Mouse (Mus musculus) cerebellum, postnatal 36 days (tissue): Measurements from ENCODE around the gene Pkmyt1.

ENCODE experiments used
- DNase-seq, 2 experiments: peaks; one replicate each; pipeline ENCODE4 v3.0.0; 2021 to 2022; ENCODE audit warnings: mixed read lengths in 2 of 2

The Pkmyt1 gene

DNA sequence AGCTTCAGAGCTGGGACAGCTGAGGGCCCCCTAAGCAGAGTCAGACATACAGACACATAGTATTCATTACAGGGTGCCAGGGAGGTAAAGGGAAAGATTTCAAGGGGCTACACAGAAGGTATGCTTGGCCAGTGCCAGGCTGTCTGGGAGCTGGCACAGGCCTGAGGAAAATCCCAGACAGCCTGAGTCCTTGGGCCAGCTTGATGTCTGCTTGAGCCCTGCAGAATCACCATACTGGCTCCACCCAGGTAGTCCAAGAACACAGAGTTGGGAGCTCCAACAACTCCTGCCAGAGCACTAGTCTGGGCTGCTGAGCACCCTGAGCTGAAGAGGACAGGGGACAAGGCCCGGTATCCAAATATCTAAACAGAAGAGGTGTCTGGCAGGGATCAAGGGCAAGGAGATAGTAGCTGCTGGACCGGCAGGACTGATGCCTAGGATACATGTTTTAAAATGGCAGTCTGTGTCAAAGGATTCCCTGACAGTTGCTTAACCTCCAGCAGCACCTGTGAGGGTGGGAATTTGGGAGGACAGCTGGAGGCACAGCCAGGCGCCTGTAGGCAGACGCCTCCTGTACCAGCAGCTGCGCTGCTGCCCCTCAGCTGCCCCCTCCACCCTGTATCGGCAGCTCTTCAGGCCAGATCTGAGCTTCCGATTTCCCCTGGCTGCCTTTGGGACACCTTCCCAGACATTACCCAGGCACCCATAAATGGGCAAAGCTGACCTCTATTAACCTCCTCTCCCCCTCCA is 3.6 kb upstream of the Pkmyt1 start, which contains the start of gene 1520401A03Rik:
TSS of gene 1520401A03Rik (minus strand) at position 408 of the 750 bp plus-strand sequence.
- no peak for DNase-seq

DNA sequence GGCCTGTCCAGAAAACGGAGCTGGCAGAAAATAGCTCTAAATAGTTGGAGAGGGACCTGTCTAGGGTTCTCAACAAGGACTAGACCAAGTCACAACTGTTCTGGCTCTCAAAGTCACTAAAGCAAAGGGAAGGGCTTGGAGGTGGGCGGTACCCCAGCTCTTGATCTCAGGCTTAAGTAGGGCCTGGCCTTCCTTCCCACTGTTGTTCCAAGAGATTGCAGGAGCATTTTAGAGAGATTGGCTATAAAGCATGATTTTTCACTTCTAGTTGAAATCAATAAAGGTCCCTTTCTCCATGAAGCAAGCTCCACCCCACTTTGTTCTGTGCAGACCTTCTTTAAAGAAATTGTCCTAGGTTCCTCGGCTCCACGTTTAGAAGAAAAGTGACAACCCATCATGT is 659 bp upstream of the Pkmyt1 start:
- DNase-seq: no peak

DNA sequence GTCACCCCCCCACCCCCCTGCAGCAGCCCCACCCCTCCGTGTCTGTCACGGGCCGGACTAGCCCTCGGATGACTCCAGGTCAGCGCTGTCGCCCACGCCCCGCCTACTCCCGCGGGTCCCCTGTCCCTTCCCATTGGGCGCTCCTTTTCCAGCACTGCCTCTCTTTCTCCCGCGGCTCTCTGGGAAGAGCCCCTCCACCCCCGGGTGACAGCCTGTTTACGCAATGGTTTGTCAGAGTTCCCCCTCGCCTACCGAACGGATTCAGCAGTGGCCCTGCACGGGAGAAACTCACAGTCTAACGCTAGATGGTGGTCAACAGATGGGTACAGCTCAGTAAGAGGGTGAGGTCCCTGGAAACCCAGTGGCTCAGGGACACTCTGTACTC is 614 bp downstream of the Pkmyt1 start:
- DNase-seq: peak; percentile 47 to 66

DNA sequence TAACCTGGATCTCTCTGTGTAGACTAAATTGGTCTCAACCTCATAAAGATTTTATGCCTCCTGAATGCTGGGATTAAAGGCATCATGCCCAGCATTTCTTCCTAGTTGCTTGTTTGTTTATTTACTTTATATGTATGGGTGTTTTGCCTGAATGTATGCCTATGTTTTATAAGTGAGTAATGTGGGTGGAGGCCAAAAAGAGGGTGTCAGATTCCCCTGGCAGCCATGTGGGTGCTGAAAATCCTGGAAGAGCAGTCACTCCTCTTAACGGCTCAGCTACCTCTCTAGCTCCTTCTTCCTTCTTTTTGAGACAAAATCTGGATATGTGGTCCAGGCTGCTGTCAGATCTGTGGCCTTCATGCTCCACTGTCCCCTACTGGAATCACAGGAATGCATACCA is 4.3 kb downstream of the Pkmyt1 start:
- no peak for DNase-seq

DNA sequence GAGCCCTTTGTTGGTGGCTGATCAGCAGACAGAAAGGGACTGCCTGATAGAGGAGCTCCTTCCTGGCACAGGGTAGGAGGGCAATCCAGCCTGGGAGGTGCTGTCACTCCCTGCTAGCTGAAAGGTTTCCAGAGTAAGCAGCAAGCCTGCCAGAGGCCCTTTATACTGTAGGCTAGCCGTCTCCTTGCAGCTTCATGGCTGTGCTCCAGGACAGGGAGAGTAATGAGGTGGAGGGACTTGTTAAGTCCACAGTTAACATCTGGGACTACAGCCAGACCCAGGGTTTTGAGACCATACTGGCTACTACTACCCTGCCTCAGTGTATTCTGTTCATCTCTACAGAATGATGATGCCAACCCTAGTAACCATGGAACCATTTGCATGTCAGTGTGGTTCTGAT is 8.2 kb downstream of the Pkmyt1 start:
- no peak for DNase-seq

DNA sequence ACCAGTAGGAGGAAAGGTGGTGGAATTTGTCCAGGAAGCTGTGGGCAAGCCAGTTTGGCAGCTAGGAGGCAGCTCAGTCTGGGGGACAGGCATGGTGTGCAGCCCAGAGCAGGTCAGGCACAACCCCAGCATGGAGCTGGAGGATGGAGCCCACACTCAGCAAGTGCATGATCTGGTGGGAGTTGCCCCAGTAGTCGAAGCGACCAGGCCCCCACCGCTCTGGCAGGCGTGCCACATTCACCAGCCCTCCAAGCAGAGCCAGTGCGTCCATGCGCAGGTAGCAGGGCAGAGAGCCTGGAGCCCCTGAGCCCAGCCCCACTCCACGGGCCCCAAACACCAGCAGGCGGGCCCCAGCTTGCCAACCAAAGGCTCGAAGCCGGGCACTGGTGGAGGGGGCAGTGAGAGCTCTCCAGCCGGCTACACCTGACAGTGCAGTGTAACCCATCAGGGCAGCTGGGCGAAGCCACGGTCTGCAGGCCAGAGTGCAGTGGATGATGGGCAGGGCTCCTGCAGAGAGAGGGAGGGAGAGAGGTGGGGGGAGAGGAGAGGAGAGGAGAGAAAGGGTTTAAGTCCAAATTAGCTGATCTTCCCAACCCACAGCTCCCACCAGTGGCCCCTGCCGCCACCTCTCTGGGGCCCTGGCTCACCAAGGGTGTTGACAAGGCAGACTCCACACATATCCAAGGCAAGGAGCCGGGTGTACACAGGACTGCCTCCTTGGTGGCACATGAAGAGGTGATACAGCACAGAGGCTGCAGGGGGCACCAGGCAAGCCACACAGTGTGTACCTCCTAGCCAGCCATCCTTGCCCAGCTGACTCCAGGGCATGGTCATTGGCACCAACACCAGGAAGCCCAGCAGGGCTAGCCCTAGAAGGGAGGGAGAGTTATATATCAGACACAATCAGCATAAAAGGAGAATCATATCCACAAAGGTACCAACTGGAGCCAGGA is 11.6 kb downstream of the Pkmyt1 start:
- no peak for DNase-seq

DNA sequence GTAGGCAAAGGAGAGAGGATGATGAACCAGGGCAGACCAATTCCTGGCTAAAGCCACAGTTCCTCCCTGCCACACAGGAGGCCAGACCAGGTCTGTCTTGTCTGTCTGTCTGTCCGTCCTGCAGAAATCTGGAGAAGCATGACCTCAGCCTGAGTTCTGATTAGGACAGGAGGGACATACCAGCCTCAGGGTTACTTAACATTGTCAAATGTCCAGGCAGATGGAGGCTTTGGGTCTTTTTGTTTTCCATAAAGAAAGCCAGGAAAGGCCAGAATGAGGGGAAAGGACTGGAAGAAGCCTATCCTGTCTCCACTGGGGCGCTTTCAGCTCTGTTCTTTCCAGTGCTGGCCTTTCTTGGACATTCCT is 12.7 kb downstream of the Pkmyt1 start:
- no peak for DNase-seq

DNA sequence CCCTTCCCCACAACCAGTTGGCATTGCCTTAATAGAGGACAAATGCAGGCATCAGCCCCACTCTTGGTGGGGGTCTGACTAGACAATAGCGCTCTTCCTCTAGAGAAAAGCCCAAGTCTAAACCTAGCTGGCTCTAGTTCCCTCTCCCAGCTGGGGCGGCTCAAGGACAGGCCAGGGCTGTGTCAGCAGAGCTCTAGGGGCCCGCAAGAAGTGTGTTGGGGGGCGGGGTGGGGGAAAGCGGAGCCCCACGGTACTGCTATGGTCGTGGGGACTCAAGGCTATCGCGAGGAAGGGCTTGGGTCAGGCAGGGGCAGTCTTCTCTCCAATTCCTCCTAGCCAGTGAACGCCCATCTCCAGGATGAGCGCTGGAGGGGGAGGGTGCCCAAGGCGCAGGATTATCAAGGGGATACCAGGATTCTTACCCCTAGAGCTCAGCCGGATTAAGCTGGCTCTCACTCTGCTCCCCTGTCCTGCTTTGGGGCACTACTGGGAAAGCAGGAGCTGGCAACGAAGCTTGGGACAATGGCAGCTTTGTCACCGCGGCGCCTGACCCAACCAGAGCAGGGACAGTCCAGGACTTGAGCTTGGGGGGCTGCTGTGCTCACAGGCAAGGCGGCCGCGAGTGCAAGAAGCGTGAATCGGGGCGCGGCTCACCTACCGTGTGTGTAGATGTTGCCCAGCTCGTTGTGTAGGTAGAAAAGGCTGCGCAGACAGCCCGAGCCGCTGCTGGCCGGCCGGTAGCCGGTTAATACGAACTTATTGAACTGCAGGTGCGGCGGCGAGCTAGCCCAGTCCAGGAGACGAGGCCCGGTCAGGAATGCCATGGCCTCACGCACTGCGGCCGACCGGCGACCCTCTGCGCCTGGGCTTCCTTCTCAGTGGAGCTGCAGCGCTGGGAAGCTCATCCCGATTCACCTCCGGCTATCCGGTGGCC is 13.3 kb downstream of the Pkmyt1 start:
- DNase-seq: peak in 1 of 2 experiments; percentile 35

DNA sequence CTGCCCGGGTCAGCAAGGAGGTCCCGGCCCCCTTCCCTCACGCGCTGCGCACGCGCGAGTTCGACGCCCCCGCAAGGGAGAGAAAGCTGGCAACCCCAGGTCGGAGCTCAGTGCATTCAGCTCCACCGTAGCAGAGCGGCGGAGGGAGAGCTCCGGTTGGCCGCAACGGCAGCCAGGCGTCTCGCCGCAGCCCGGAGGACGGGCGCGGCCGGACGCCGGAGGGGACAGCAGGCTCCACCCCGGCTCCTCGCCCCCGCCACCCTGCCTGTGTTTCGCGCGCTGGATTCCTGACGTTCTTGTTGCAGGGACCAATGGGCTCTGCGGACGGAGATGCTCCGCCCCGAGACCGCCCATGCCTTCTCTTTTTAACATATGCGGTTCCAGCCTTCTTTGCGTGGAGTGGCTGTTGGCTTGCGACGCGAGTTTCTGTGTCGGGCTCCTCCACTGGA is 14.0 kb downstream of the Pkmyt1 start:
- DNase-seq: peak; percentile 92 to 94

DNA sequence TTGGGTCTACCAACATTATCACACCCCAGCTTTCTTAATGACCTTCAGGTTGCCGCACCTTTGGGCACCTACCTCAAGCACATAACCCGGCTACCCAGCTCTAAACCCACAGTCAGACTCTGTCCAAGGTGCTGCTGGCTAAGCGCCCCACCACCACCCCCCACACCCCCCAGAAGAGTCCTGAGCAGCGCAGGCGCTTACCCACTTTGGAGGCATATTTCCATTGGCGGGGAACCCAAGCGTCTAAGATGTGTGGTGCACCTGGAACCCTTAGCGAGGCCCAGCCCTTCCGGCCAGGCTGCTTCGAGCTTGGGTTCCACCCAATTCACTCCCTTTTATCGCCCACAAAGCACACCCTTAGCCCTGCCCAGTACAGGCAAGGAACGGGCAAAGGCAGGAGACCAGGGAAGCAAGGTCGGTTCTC is 14.5 kb downstream of the Pkmyt1 start, which contains the start of gene Paqr4:
TSS of gene Paqr4 (minus strand) at position 270 of the 424 bp plus-strand sequence.
- no peak for DNase-seq

DNA sequence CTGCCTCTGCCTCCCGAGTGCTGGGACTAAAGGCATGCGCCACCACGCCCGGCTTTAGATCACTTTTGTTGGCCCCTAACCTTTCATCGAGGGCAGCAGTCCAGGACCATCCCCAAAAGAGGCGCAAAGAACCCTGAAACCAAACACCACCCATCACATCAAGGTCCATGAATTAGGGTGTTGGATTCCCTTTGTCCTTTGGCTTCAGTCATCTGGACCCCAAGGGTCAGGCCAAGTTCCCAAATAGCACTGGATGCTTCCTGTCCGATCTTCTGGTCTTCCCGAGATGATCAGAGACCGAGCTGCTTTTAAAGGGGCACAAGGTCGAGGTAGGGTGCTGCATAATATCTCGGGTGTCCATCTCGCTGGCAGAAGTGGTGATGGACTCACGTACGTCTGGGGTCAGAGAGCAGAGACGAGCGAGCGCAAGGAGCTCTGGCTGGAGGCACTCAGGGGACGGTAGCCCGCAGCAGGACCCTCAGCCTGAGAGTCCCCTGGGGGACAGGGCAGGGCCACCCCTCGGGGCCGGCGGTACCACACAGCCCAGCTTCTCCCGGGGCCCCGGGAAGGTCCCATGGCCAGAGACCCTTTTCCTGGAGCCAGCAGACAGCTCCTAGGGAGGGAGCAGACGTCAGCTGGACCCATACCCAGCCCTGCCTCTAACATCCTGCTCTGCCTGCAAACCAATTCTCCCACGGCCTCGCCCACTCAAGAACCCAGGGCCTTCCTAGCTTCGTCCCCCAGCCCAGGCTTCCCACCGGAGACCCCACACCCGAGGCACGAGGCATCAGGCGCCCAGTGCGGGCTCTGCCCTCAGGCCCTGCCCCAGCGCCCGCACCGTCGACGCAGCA is 15.4 kb downstream of the Pkmyt1 start:
- DNase-seq: no peak

DNA sequence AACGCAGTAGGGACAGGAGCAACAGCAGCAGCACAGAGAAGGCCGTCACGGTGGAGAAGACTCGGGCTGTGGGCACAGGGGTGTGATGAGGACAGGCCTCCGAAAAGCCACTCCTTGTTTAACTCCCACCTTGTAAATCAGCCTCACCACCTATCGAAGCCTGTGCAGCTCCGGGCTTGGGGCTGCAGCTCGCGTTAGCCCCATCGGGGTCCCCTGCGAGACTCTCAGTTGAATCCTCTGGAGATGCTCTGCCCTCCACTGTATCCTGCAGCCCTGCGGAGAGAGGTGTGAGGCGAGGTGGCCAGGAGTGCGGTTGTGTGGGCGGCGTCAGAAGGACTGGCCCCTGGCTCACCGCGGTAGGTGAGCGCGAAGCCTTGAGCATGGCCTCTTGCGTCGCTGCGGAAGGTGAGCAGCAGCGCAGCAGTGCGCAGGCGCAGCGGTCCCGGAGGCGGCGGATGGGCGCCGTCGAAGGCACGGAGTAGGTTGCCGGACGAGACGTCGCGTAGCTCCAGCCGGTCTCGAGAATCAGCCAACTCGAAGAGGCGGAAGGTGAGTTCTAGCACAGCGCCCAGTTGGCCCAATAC is 16.2 kb downstream of the Pkmyt1 start:
- DNase-seq: no peak

DNA sequence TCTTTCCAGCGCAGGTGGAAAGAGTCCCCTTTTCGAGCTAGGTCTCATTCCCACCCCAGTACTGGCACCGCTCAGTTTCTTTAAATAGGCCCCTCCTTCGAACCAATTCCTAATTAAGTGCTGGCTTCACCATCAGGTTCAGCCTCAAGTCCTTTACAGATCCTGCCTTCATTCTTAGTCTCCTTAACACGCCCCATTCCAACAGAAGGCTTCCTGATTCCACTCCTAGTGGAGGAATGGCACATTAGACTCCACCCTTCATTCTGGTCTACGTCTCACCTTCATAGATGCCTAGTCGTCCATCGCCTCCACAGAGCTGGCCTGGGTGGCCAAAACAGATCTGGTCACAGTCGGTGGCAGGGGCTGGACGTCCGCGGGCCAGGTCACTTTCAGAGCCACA is 16.8 kb downstream of the Pkmyt1 start:
- DNase-seq: no peak

DNA sequence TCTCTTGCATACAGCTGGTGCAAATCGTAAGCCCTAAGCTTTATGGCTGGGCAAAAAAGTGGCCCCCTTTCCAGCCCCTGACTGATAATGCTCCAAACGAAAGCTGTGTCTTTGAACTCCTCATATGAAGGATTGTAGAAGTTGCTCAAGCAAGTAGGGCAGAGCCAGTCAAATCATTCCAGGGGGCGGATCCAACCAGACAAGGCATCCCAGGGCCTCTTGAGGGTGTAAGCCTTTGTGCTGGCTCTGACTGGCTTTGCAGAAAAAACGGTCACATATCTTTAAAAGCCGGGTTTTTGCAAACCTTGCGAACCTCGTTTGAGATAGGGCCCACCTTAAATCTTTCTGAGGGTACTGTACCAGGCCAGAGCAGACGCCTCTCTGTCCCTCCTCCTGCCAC is 17.9 kb downstream of the Pkmyt1 start:
- no peak for DNase-seq

DNA sequence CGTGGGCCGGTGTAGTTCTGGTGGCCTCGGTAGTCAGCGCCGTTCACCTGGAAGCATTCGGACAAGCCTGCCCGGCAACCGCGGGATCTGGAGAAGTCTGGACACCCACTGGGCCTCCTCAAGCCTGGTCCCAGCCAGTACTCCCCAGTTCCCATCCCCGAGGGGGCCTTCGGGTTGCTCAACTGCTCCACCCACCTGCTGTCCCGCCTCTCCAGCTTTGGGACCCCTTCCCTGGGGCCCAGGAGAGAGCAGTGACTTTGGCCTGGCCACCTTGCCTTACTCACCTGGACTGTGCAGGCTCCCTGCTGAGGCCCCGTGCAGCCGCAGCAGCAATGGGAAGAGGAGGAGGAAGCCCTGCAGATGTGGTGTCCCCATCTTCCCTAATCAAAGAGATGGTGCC is 18.5 kb downstream of the Pkmyt1 start:
- DNase-seq: no peak

DNA sequence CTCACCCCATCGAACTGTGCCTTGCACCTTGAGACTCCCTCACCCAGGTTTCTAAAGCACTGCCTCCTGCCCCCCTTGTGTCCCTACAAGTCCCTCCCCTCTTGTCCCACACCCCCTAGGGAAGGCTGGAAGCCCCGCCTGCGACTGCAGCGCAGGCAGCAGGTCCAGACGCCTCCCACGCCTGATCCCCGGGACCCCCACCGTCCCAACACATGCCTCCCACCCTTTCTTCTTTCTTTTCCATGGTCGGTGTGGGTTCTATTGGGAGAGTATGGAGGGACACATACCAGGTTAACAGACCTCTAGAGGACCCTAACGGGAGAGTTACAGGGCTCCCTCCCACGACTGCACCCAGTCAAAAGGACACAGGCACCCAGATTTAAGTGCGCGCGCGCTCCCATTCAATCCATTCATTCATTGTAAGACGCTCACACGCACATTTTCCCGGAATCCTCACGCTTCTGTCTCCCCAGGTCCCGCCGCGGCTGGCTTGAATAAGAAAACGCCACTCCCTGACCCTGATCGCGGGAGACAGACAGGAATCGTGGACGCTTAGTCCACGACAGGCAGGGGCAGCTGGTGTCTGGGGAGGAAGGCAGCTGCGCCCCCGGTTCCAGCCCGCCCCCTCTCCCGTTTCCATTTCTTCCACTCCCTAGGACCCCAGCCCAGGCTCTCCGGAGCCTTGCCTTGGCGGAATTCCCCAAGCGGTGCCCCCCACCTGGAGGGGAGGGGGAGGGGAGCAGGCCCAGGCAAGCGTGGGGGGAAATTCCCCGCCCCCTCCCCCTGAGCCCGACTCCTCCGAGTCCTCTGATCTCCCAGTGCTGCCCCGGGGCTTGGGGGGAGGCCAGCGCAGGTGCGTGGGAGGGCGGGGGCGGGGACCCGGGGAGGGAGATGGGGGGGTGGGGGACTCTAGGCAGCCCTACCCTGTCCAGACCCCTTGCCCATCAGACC is 19.4 kb downstream of the Pkmyt1 start, which contains the start of gene Kremen2:
TSS of gene Kremen2 (minus strand) at position 533 of the 951 bp plus-strand sequence.
- no peak for DNase-seq

DNA sequence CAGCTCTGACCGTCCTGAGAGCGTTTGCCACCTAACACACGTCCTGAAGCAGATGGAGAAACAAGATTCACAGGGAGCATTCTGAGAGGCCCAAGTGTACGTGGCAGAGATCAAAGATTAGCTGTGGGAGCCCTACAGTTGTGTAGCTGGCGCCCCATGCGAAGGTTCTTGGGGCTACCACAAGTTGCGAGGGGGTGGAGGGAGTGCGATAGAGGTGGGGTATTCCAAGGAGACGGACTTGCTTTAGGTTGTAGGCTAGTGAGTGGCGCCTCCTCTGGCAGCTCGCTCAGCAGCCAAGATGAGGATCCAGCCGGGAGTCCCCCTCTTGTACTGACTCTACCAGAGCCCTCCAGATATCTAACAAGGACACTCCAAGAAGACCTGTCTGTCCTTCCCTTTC is 20.2 kb downstream of the Pkmyt1 start:
- DNase-seq: no peak

DNA sequence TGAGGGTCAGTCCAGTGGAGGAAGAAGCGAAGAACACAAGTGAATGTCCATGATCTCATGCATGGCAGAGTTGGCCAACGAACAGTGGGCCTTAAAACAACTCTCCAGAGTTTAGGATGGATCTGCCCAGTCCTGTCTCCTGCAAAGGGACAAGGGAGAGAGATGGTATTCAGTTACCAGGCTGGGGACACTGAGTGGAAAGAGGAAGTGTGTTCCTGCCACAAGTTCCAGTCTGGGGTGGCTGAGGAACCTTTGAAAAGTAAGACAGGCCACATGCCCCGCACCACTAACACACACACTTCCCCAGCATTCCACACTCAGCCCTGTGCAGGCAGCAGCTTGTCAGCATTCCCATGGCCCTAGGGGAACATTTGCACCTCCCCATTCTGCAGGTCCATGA is 20.6 kb downstream of the Pkmyt1 start:
- DNase-seq: no peak

DNA sequence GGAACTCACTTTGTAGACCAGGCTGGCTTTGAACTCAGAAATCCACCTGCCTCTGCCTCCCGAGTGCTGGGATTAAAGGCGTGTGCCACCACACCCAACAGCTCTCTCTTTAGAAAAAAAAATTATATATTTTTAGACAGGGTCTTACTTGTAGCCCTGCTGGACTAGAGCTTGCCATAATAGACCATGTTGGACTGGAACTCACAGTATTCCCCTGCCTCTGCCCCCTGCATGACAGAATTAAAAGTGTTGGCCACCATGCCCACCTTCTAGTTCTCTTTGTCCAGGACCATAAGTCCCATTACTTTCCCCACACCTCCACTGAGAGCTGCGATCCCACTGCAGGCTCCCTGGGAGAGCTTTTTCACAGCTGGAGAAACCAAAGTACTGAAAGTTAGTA is 21.3 kb downstream of the Pkmyt1 start:
- DNase-seq: no peak

DNA sequence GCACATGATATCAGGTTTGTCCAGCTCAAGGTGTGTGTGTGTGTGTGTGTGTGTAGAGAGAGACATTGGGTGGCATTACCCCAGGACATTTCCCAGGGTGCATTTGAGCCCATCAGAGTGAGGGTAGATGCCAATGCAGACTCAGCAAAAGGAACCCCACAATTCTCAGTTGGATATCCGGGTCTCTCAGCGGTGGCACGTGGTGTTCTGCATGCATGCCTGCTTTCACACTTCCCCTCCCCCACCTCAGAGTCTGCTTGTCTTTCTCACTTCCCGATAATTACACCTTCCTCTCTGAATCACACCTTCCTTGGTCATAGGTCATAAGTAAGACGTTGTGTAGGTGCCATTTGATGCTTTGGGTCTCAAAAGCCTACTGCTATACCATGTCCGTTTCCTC is 21.9 kb downstream of the Pkmyt1 start:
- DNase-seq: no peak
